Mouse (Mus musculus): ENCODE data around the gene Vwa8.

- TF ChIP-seq POLR2A (IDR thresholded peaks at IDR 0.05; ENCODE audit: borderline replicate concordance, extremely low read depth, insufficient read depth, insufficient read length, poor library complexity, severe bottlenecking) (no peak), CTCF (IDR thresholded peaks at IDR 0.05; ENCODE audit: borderline replicate concordance, extremely low read depth, insufficient read depth, insufficient read length) (no peak)
Measured at GRCm38 (mm10) chr14:78955745-78956144, 106.9 kb downstream of the Vwa8 start.

Measured in brain, embryonic 14.5 days (tissue).